In genomic region chr2:132567414-132567813, GRCm38 (mm10) we compare ENCODE assay signal across 17 mouse cellular contexts.
"Had no signal": no experiment of that assay in that cellular context is flagged by ENCODE, and none has a peak within 500 bp of the region (broad histone marks: within the 10 kb centered on the region; RNA-seq: fewer than 3 reads in every experiment).

No protein-coding gene starts in this region.

- ATAC-seq: hindbrain, embryonic 16.5 days; intestine, embryonic 15.5 days; intestine, postnatal 0 days had no signal

- DNase-seq: gastrocnemius, adult 2 months; gastrocnemius, postnatal 10 days; gastrocnemius, postnatal 25 days; heart, adult 2 months; heart, postnatal 14 days; heart, postnatal 4 days; kidney, adult 18-20 months; kidney, adult 8-10 months; kidney, postnatal 10 days; kidney, postnatal 25 days; kidney, postnatal 4 days; layer of hippocampus, postnatal 36 days; liver; liver, embryonic 13.5 days had no signal
